Mouse (Mus musculus): ENCODE measurements around the gene Olfr518.

Gene Olfr518

GRCm38 (mm10) chr7:108884906-108885305 is at the start of gene Olfr518:
Gene Olfr518, minus strand, starts transcription at chr7:108885006.
- TF ChIP-seq CTCF (conservative IDR thresholded peaks at IDR 0.05; ENCODE audit: low read length) (no peak), NANOG (IDR thresholded peaks at IDR 0.05; ENCODE audit: borderline replicate concordance, low read length) (no peak), POU5F1 (IDR thresholded peaks at IDR 0.05; ENCODE audit: borderline replicate concordance, low read length) (no peak)
- H3K9me3 ChIP-seq (ENCODE audit: low read length): no peaks in the 10 kb centered on the region
- H3K27me3 ChIP-seq (ENCODE audit: insufficient read depth, low read length): no peaks in the 10 kb centered on the region

DNA sequence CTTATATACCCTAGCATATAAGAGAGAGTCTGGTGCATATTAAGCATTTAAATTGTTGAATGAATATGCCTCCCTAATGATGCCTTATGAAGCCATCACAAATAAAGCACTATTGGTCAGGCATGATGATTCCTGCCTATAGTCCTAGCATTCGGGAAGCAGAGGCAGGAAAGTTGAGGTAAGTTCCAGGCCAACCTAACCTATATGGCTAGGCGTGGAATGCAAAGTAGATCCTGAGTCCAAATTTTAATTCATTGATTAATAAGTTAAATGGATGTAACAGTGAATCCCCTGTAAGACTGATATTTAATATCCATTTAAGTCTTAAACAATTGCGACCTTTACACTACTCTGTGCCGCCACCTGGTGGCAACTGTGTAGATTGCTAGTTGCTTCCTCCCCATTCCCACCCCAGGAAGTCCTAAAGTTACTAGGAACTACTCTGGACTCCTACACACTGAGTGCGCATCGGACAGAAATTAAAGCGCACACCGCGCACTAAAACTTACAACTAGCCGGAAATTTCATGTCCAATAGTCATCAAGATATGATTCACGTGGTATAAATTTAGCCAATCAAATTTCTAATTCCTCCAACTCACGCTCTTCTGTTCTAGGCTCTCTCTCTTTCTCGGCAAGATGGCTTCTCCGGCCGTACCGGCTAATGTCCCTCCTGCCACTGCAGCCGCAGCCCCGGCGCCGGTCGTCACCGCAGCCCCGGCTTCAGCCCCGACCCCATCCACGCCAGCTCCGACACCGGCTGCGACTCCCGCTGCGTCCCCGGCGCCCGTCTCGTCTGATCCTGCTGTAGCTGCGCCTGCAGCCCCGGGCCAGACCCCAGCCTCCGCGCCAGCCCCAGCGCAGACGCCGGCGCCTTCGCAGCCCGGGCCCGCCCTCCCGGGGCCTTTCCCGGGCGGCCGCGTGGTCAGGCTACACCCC is 49.3 kb upstream of the Olfr518 start, which contains the start of gene Eif3f:
Eif3f (plus strand) TSS at position 624 of the 938 bp plus-strand sequence.
- peak within 1 kb of the TSS; percentile 95 for H3K4me3 ChIP-seq (replicated peaks; ENCODE audit: low read length)
- H3K4me1 ChIP-seq (replicated peaks; ENCODE audit: low read depth, low read length): peaks cover 9% of the 10 kb centered on the region; the same call in 1 of the 2 replicates
- no peaks in the 10 kb centered on the region for H3K27me3 ChIP-seq (ENCODE audit: insufficient read depth, low read length)
- TF ChIP-seq CTCF (conservative IDR thresholded peaks at IDR 0.05; ENCODE audit: low read length): peak; percentile 78
- no peak for TF ChIP-seq NANOG (IDR thresholded peaks at IDR 0.05; ENCODE audit: borderline replicate concordance, low read length)
- peaks cover 42% of the 10 kb centered on the region for H3K36me3 ChIP-seq (ENCODE audit: insufficient read depth, low read length)
- peaks cover 43% of the 10 kb centered on the region for H3K9me3 ChIP-seq (ENCODE audit: low read length)

More at GRCm38 (mm10) chr7:108884906-108885305, at the start of gene Olfr518:
- H3K4me3 ChIP-seq (replicated peaks; ENCODE audit: low read length): no peak within 1 kb of the TSS
- no peaks in the 10 kb centered on the region for H3K36me3 ChIP-seq (ENCODE audit: insufficient read depth, low read length)
- no peaks in the 10 kb centered on the region for H3K4me1 ChIP-seq (replicated peaks; ENCODE audit: low read depth, low read length)

GRCm38 (mm10) chr7:108929726-108930393 is 45.1 kb upstream of the Olfr518 start, which contains the start of gene Nlrp10:
Gene Nlrp10, minus strand, starts transcription at chr7:108930178.
- no peak for TF ChIP-seq CTCF (conservative IDR thresholded peaks at IDR 0.05; ENCODE audit: low read length)
- no peak for TF ChIP-seq POU5F1 (IDR thresholded peaks at IDR 0.05; ENCODE audit: borderline replicate concordance, low read length)
- Histone ChIP-seq H3K4me3 (replicated peaks; ENCODE audit: low read length) (no peak within 1 kb of the TSS), H3K27me3 (ENCODE audit: insufficient read depth, low read length) (no peaks in the 10 kb centered on the region), H3K9me3 (ENCODE audit: low read length) (peaks cover 6% of the 10 kb centered on the region; the same call in 1 of the 2 replicates), H3K36me3 (ENCODE audit: insufficient read depth, low read length) (peaks cover under 1% of the 10 kb centered on the region; the same call in 1 of the 2 replicates), H3K4me1 (replicated peaks; ENCODE audit: low read depth, low read length) (peaks cover 5% of the 10 kb centered on the region; the same call in 1 of the 2 replicates)

- peaks cover 4% of the 10 kb centered on the region; the same call in 1 of the 2 replicates for H3K9me3 ChIP-seq (ENCODE audit: low read length)
- H3K4me1 ChIP-seq (replicated peaks; ENCODE audit: low read depth, low read length): peaks cover 5% of the 10 kb centered on the region; the same call in 1 of the 2 replicates
- H3K36me3 ChIP-seq (ENCODE audit: insufficient read depth, low read length): no peaks in the 10 kb centered on the region
- no peak overlapping the region for H3K4me3 ChIP-seq (replicated peaks; ENCODE audit: low read length)
- TF ChIP-seq NANOG (IDR thresholded peaks at IDR 0.05; ENCODE audit: borderline replicate concordance, low read length): no peak
- TF ChIP-seq CTCF (conservative IDR thresholded peaks at IDR 0.05; ENCODE audit: low read length): no peak
- TF ChIP-seq POU5F1 (IDR thresholded peaks at IDR 0.05; ENCODE audit: borderline replicate concordance, low read length): no peak
- no peaks in the 10 kb centered on the region for H3K27me3 ChIP-seq (ENCODE audit: insufficient read depth, low read length)
These were observed 43.7 kb upstream of the Olfr518 start for GRCm38 (mm10) chr7:108928280-108929188.

GRCm38 (mm10) chr7:108927043-108927442 is 42.2 kb upstream of the Olfr518 start:
- Histone ChIP-seq H3K9me3 (ENCODE audit: low read length) (peaks cover 4% of the 10 kb centered on the region; the same call in 1 of the 2 replicates), H3K4me1 (replicated peaks; ENCODE audit: low read depth, low read length) (peaks cover 5% of the 10 kb centered on the region; the same call in 1 of the 2 replicates), H3K27me3 (ENCODE audit: insufficient read depth, low read length) (no peaks in the 10 kb centered on the region), H3K4me3 (replicated peaks; ENCODE audit: low read length) (no peak overlapping the region), H3K36me3 (ENCODE audit: insufficient read depth, low read length) (no peaks in the 10 kb centered on the region)
- no peak for TF ChIP-seq POU5F1 (IDR thresholded peaks at IDR 0.05; ENCODE audit: borderline replicate concordance, low read length)
- no peak for TF ChIP-seq CTCF (conservative IDR thresholded peaks at IDR 0.05; ENCODE audit: low read length)
- TF ChIP-seq NANOG (IDR thresholded peaks at IDR 0.05; ENCODE audit: borderline replicate concordance, low read length): no peak

- Histone ChIP-seq H3K4me1 (replicated peaks; ENCODE audit: low read depth, low read length) (no peaks in the 10 kb centered on the region), H3K27me3 (ENCODE audit: insufficient read depth, low read length) (no peaks in the 10 kb centered on the region), H3K9me3 (ENCODE audit: low read length) (no peaks in the 10 kb centered on the region), H3K4me3 (replicated peaks; ENCODE audit: low read length) (no peak overlapping the region), H3K36me3 (ENCODE audit: insufficient read depth, low read length) (no peaks in the 10 kb centered on the region)
- TF ChIP-seq POU5F1 (IDR thresholded peaks at IDR 0.05; ENCODE audit: borderline replicate concordance, low read length) (no peak), CTCF (conservative IDR thresholded peaks at IDR 0.05; ENCODE audit: low read length) (no peak), NANOG (IDR thresholded peaks at IDR 0.05; ENCODE audit: borderline replicate concordance, low read length) (no peak)
These were observed 19.2 kb upstream of the Olfr518 start for GRCm38 (mm10) chr7:108903969-108904368.

DNA sequence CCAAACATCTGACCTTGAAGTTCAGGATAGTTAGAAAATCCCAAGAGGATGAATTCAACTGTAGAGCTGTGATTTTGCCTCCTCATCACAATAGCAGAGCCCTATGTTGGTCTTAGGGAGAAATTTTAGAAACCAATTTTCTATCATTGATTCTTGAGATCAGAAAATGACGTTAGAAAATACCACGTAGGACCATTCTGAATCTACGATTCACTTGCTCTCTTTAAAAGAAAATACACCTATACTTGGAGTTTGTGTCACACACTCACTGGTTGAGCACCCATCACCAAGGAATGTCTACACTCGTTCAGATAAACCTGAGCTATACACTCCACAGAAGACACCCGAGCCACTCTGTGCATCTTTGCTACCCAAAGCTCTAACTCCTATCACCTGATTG is 9.5 kb upstream of the Olfr518 start, which contains the start of gene Olfr519:
Olfr519 (minus strand) TSS at position 101 of the 400 bp plus-strand sequence.
- TF ChIP-seq POU5F1 (IDR thresholded peaks at IDR 0.05; ENCODE audit: borderline replicate concordance, low read length) (no peak), NANOG (IDR thresholded peaks at IDR 0.05; ENCODE audit: borderline replicate concordance, low read length) (no peak), CTCF (conservative IDR thresholded peaks at IDR 0.05; ENCODE audit: low read length) (no peak)
- H3K36me3 ChIP-seq (ENCODE audit: insufficient read depth, low read length): no peaks in the 10 kb centered on the region

More for the DNA sequence above, 9.5 kb upstream of the Olfr518 start, which contains the start of gene Olfr519:
- no peak within 1 kb of the TSS for H3K4me3 ChIP-seq (replicated peaks; ENCODE audit: low read length)
- no peaks in the 10 kb centered on the region for H3K27me3 ChIP-seq (ENCODE audit: insufficient read depth, low read length)
- no peaks in the 10 kb centered on the region for H3K4me1 ChIP-seq (replicated peaks; ENCODE audit: low read depth, low read length)
- no peaks in the 10 kb centered on the region for H3K9me3 ChIP-seq (ENCODE audit: low read length)
